Mouse (Mus musculus): ENCODE measurements at regions not wholly inside any gene's neighbourhood (a gene's known extent, or its start where the extent isn't known, plus 50 kb on each side); places are given as distances from the start of the nearest gene placed in this dataset.

GRCm38 (mm10) chr9:31610212-31610611 lies 145.9 kb upstream of the Tmem45b start:
- TF ChIP-seq CTCF (IDR thresholded peaks at IDR 0.05; ENCODE audit: extremely low read depth, insufficient read depth, insufficient read length, insufficient replicate concordance): no peak
- no peak for TF ChIP-seq POLR2A (IDR thresholded peaks at IDR 0.05; ENCODE audit: low read depth, low read length)

Measured in spleen, adult 2 months (tissue).